Mouse (Mus musculus) kidney, embryonic 15.5 days (tissue): ENCODE data around the gene Mob1b. TPM values are rescaled to one million over a fixed set of nuclear protein-coding genes. Genes with fewer than 3 reads are reported as not detected.
A peak's percentile ranks its signal among the peaks of the same experiment; 100 is the strongest.

ENCODE experiments used
- ATAC-seq: fragments of 200-750 bp; cut with Nextera tagmentation; replicated peaks from 2 replicates; pipeline ENCODE4 v1.8.0; 2017; ENCODE audit warnings: moderate TSS enrichment; ENCODE audit not compliant: low FRiP score
- H3K27ac ChIP-seq: fragments of 300-500 bp; sonication (generic); 2 replicates; pipeline ENCODE4 v1.5.1; 2015; ENCODE audit warnings: mild to moderate bottlenecking, inconsistent platforms
- H3K27me3 ChIP-seq: fragments of 300-500 bp; sonication (generic); 2 replicates; pipeline ENCODE4 v1.6.1; 2015; ENCODE audit warnings: inconsistent platforms
- H3K36me3 ChIP-seq: fragments of 300-500 bp; sonication (generic); 2 replicates; pipeline ENCODE4 v1.6.1; 2015; ENCODE audit warnings: inconsistent platforms
- H3K4me1 ChIP-seq: fragments of 300-500 bp; sonication (generic); 2 replicates; pipeline ENCODE4 v1.6.1; 2015; ENCODE audit warnings: inconsistent platforms
- H3K4me2 ChIP-seq: fragments of 300-500 bp; sonication (generic); 2 replicates; pipeline ENCODE4 v1.6.1; 2015; ENCODE audit warnings: moderate library complexity, mild to moderate bottlenecking, inconsistent platforms
- H3K4me3 ChIP-seq: fragments of 300-500 bp; sonication (generic); replicated peaks from 2 replicates; pipeline ENCODE4 v1.5.1; 2015; ENCODE audit warnings: mild to moderate bottlenecking, inconsistent platforms
- H3K9ac ChIP-seq: fragments of 300-500 bp; sonication (generic); 2 replicates; pipeline ENCODE4 v1.6.1; 2015; ENCODE audit warnings: mild to moderate bottlenecking, inconsistent platforms
- H3K9me3 ChIP-seq: fragments of 300-500 bp; sonication (generic); replicated peaks from 2 replicates; pipeline ENCODE4 v1.6.1; 2016; ENCODE audit warnings: inconsistent platforms
- WGBS: fragments of 180-500 bp; shearing (Covaris S2); methylation state at CpG from one replicate; pipeline ENCODE4 v1.1.7; 2015; ENCODE audit warnings: mixed read lengths; 5-methylcytosine and 5-hydroxymethylcytosine counted together
- polyA plus RNA-seq: library from polyadenylated mRNA; unstranded; fragments of >200 nt; fragmentation: Nextera tagmentation; extraction: Ambion mirVana; gene quantifications from 2 replicates; pipeline ENCODE4 v1.2.1, GENCODE M21; 2015

Gene Mob1b
- polyA plus RNA-seq, 1 experiment from 2014 or later = 10.1 TPM

DNA sequence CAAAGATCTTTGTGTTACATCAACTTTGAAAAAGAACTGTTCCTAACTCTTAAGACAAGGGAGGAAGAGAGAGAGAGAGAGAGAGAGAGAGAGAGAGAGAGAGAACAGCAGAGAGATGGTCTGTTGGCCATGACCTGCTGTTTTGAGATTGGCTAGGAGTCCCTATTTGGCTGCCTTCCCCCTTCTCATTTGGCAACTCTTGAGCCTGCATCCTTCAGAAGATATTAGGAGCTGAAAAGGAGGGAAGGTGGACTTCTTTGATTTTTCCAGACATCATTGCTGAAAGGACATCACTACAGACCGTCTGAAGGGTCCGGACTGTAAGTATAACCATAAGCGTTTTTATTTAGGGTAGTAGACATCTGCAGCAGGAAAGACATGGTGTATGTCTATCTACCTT is 73.0 kb downstream of the Mob1b start:
- 89% methylated on average over 3 of the region's 3 CpGs for WGBS
- Histone ChIP-seq H3K27ac (no peak overlapping the region), H3K36me3 (no peaks in the 10 kb centered on the region), H3K9me3 (no peaks in the 10 kb centered on the region), H3K9ac (no peak overlapping the region), H3K27me3 (no peaks in the 10 kb centered on the region), H3K4me1 (peaks cover 10% of the 10 kb centered on the region), H3K4me2 (no peak overlapping the region), H3K4me3 (no peak overlapping the region)
- no peak for ATAC-seq

DNA sequence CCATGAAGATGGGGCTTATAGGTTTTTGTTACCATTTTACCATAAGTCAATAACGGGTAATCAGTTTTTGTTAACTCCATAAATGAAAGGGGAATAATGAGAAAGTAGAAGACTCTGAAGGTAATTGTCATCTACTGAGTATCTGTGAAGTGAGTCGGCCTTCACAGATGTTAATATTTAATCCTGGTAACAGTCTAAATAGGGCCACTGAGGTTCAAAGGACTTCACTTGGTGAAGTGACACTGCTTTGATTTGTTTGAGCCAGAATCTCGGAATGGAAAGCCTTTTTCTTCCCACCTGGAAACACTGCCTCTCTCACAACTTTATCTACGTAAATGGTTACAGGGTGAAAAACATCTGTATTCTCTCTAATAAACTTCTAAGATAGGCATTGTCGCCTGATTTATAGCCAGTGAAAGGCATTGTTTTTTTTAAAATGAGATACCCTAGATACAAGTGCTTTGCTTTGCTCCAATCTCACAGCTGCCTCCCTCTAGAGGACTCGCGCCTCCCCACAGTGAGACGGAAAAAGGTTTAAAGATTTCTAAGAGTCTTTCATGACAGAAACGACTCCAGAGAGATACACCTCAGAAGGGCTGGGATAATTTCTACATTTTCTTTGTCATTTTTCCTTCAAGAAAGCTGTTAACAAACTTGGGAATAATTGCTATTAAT is 75.4 kb downstream of the Mob1b start:
- H3K4me3 ChIP-seq = 0 out of 2 replicates have a peak overlapping the region, but pooled peaks have one; percentile 8
- peak; percentile 65; the same call in 1 of the 2 replicates for ATAC-seq
- H3K27ac ChIP-seq = peak overlapping the region; percentile 70
- no peak overlapping the region for H3K9ac ChIP-seq
- H3K4me1 ChIP-seq = peaks cover 10% of the 10 kb centered on the region
- no peaks in the 10 kb centered on the region for H3K9me3 ChIP-seq
- H3K36me3 ChIP-seq = no peaks in the 10 kb centered on the region
- 28% methylated on average over 9 of the region's 9 CpGs for WGBS
- H3K27me3 ChIP-seq = no peaks in the 10 kb centered on the region
- H3K4me2 ChIP-seq = peak overlapping the region; percentile 46

DNA sequence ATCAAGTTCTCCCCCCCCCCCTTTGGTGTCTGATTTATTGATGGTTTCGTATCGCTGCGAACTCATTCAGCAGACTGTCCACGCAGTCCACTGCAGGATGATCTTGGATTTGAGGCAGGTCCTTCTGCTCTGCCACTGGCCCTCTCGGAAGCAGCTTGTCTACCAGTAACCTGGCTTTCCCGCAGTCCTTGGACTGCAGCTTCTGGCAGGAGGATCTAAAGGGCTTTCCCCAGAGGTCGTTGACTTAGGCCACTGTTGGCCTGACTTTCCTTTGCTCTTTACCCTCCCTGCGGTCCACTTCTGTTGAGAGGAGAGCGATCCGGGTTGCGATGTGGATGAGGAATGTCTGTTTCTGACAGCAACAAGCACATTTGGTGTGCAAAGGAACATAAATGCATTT is 75.9 kb downstream of the Mob1b start:
- H3K27me3 ChIP-seq = no peaks in the 10 kb centered on the region
- no peaks in the 10 kb centered on the region for H3K36me3 ChIP-seq
- ATAC-seq = peak; percentile 59; the same call in 1 of the 2 replicates
- peak overlapping the region; percentile 46 for H3K4me2 ChIP-seq
- WGBS = 21% methylated on average over 11 of the region's 11 CpGs
- H3K4me1 ChIP-seq = peaks cover 10% of the 10 kb centered on the region
- no peak overlapping the region for H3K9ac ChIP-seq
- no peaks in the 10 kb centered on the region for H3K9me3 ChIP-seq
- 0 out of 2 replicates have a peak overlapping the region, but pooled peaks have one; percentile 8 for H3K4me3 ChIP-seq
- peak overlapping the region; percentile 70 for H3K27ac ChIP-seq

DNA sequence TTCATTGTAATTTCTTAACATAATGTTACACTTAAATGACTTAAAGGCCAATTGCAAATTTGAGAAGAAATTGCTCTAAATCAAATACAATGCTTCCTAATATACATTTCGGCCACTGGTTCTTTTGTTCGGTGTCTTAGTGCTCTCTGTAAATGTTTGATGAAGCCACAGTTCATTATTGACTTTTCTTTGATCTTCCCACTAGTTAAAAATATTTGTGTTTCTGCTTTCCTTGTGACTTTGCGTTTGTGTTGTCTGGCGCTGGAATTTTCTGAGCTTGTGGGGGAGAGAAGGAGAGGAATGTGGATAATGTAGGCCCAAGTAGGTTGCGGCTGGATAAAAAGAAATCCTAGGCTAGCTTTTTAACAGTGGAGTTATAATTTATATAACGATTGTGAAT is 76.5 kb downstream of the Mob1b start:
- WGBS = 45% methylated on average over 6 of the region's 6 CpGs
- Histone ChIP-seq H3K4me1 (peaks cover 10% of the 10 kb centered on the region), H3K4me2 (peak overlapping the region; percentile 46), H3K27ac (peak overlapping the region; percentile 70; the same call in 1 of the 2 replicates), H3K9ac (no peak overlapping the region), H3K4me3 (no peak overlapping the region), H3K27me3 (no peaks in the 10 kb centered on the region), H3K36me3 (no peaks in the 10 kb centered on the region), H3K9me3 (no peaks in the 10 kb centered on the region)
- no peak for ATAC-seq

DNA sequence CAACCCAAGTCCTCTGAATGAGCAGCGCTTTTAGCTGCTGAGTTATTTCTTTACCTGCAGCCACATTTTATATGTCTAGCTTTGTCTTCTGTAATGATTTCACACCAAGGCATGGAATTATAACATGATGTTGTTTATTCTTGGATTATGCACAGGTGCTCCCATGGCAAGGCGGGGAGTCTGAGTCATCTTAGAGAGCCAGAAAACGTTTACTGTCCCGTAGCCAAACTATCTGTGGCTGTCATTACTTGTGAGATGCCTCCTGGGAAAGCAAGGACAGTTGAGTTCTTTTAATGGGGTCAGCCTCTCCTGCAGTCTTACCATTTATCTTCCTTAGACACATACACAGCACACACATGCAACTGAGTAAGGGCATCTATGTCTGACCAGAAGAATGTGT is 85.0 kb downstream of the Mob1b start:
- WGBS = 82% methylated on average over 4 of the region's 4 CpGs
- Histone ChIP-seq H3K4me1 (no peaks in the 10 kb centered on the region), H3K36me3 (no peaks in the 10 kb centered on the region), H3K27ac (no peak overlapping the region), H3K9ac (no peak overlapping the region), H3K4me3 (no peak overlapping the region), H3K27me3 (no peaks in the 10 kb centered on the region), H3K9me3 (no peaks in the 10 kb centered on the region), H3K4me2 (no peak overlapping the region)
- ATAC-seq = no peak

DNA sequence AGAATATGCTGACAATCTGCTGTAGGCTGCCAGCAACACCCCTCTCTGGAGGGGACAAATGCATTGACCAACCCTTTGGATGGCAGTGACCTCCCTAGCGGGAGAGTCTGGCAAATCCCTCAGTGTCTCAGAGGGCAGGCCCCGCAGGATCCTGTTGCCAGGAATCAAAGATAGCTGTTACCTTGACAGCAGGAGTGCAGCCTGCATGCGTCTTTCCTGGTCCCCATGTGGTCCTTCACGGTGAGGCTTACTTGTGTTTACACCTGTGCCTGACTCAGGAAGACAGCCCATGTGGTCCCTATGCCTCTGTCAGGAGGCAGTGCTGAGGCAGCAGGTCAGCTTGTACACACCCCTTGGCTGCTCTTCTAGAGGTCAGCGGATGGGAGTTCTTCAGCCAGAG is 85.6 kb downstream of the Mob1b start:
- WGBS = 39% methylated on average over 5 of the region's 5 CpGs

DNA sequence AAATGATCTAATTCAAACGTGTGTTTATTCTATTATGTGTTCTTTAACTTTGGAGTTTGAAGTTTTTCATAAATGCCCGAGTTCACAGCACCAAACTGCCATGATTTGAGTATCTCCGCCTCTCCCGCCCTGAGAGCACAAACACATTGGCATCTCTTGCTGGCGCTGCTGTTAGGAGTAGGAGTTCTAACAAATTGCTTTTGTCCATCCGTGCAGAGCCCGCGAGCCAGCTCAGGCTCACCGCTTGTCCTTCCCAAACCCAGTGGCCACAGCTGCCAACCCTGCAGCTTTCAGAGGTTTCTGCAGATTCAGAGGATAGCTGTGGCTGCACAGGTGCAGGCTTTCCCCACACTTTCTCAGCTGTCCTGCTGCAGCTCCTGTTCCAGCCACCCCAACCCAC is 86.7 kb downstream of the Mob1b start:
- H3K27me3 ChIP-seq = no peaks in the 10 kb centered on the region
- ATAC-seq = no peak
- H3K9me3 ChIP-seq = no peaks in the 10 kb centered on the region
- H3K4me1 ChIP-seq = no peaks in the 10 kb centered on the region
- H3K4me2 ChIP-seq = no peak overlapping the region
- H3K9ac ChIP-seq = no peak overlapping the region
- H3K27ac ChIP-seq = no peak overlapping the region
- 38% methylated on average over 9 of the region's 9 CpGs for WGBS
- H3K4me3 ChIP-seq = no peak overlapping the region
- H3K36me3 ChIP-seq = no peaks in the 10 kb centered on the region

More for the DNA sequence above, 85.6 kb downstream of the Mob1b start:
- Histone ChIP-seq H3K36me3 (no peaks in the 10 kb centered on the region), H3K4me3 (no peak overlapping the region), H3K9me3 (no peaks in the 10 kb centered on the region), H3K9ac (no peak overlapping the region), H3K4me2 (no peak overlapping the region), H3K27ac (no peak overlapping the region), H3K27me3 (no peaks in the 10 kb centered on the region), H3K4me1 (no peaks in the 10 kb centered on the region)
- ATAC-seq = no peak

DNA sequence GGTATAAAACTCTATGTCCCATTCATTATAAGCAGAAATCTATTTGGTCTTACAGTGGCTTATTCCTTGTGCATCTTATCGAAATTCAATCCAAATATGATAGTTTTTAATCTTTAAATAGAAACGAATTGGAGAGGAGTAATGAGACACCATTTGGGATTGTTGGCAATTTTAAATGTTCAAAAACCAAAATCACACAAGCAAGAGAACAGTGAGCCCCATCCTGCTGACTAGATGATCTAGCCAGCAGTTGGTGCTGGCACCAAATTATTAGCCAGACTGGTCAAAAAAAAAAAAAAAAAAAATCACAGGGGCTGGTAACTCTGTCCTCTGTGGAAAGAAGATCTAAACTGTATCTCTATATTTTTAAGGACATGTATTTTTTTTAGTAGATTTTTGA is 92.5 kb downstream of the Mob1b start:
- 87% methylated on average over 2 of the region's 2 CpGs for WGBS
- H3K9me3 ChIP-seq = no peaks in the 10 kb centered on the region

More for the DNA sequence above, 92.5 kb downstream of the Mob1b start:
- no peaks in the 10 kb centered on the region for H3K27me3 ChIP-seq
- no peak overlapping the region for H3K4me2 ChIP-seq
- H3K4me1 ChIP-seq = no peaks in the 10 kb centered on the region
- no peak for ATAC-seq
- no peak overlapping the region for H3K27ac ChIP-seq
- H3K36me3 ChIP-seq = no peaks in the 10 kb centered on the region
- H3K9ac ChIP-seq = no peak overlapping the region
- H3K4me3 ChIP-seq = no peak overlapping the region

Other genes with a start within 250 kb of the Mob1b start
- gene Enam, start 232.9 kb upstream of the Mob1b start, polyA plus RNA-seq = not detected in 2 replicates
- gene Jchain, start 193.0 kb upstream of the Mob1b start, polyA plus RNA-seq = 0.31 TPM in 1 of 2 replicates, not detected in the other
- gene Utp3, start 166.4 kb upstream of the Mob1b start, polyA plus RNA-seq = 72.8 and 75.6 TPM in 2 replicates
- 17.7 and 19.3 TPM in 2 replicates for gene Rufy3, start 155.8 kb upstream of the Mob1b start, polyA plus RNA-seq
- 57.8 and 61.0 TPM in 2 replicates for gene Grsf1, start 44.7 kb upstream of the Mob1b start, polyA plus RNA-seq
- gene Dck, start 44.1 kb downstream of the Mob1b start, polyA plus RNA-seq = 47.1 and 48.3 TPM in 2 replicates
- 8.1 and 8.4 TPM in 2 replicates for gene Slc4a4, start 166.0 kb downstream of the Mob1b start, polyA plus RNA-seq